Mouse (Mus musculus) kidney, embryonic 14.5 days (tissue): ENCODE results near the gene Galc. TPM values are rescaled to one million over a fixed set of nuclear protein-coding genes. Genes with fewer than 3 reads are reported as not detected.

Experiments used
- ATAC-seq: fragments of 200-750 bp; cut with Nextera tagmentation; 2 replicates; pipeline ENCODE4 v1.8.0; 2017; ENCODE audit warnings: moderate number of reproducible peaks, mild to moderate bottlenecking, moderate TSS enrichment, moderate library complexity; ENCODE audit not compliant: low FRiP score, low TSS enrichment
- H3K27ac ChIP-seq: fragments of 300-500 bp; sonication (generic); 2 replicates; pipeline ENCODE4 v1.5.1; 2014; ENCODE audit warnings: low read depth, mild to moderate bottlenecking, low read length, moderate library complexity, mixed read lengths
- H3K27me3 ChIP-seq: fragments of 300-500 bp; sonication (generic); 2 replicates; pipeline ENCODE4 v1.6.1; 2014; ENCODE audit warnings: mild to moderate bottlenecking, low read length; ENCODE audit not compliant: control insufficient read depth, insufficient read depth
- H3K36me3 ChIP-seq: fragments of 300-500 bp; sonication (generic); 2 replicates; pipeline ENCODE4 v1.6.1; 2014; ENCODE audit warnings: low read length, mixed read lengths; ENCODE audit not compliant: control insufficient read depth, insufficient read depth
- H3K4me1 ChIP-seq: fragments of 300-500 bp; sonication (generic); 2 replicates; pipeline ENCODE4 v1.6.1; 2014; ENCODE audit warnings: low read length, mixed read lengths; ENCODE audit not compliant: control insufficient read depth, insufficient read depth
- H3K4me2 ChIP-seq: fragments of 300-500 bp; sonication (generic); replicated peaks from 2 replicates; pipeline ENCODE4 v1.6.1; 2014; ENCODE audit warnings: low read depth, mild to moderate bottlenecking, low read length
- H3K4me3 ChIP-seq: fragments of 300-500 bp; sonication (generic); 2 replicates; pipeline ENCODE4 v1.5.1; 2014; ENCODE audit warnings: mild to moderate bottlenecking, low read length
- H3K9ac ChIP-seq: fragments of 300-500 bp; sonication (generic); 2 replicates; pipeline ENCODE4 v1.6.1; 2014; ENCODE audit warnings: low read depth, mild to moderate bottlenecking, low read length, moderate library complexity
- H3K9me3 ChIP-seq: fragments of 300-500 bp; sonication (generic); 2 replicates; pipeline ENCODE4 v1.6.1; 2016; ENCODE audit warnings: low read length; ENCODE audit not compliant: control insufficient read depth
- WGBS: fragments of 180-500 bp; shearing (Covaris S2); extraction: QIAGEN DNeasy Blood & Tissue Kit; methylation state at CpG from one replicate; pipeline ENCODE4 v1.1.7; 2014; 5-methylcytosine and 5-hydroxymethylcytosine counted together
- polyA plus RNA-seq: library from polyadenylated mRNA; unstranded; fragments of >200 nt; fragmentation: Nextera tagmentation; extraction: Ambion mirVana; gene quantifications from 2 replicates; pipeline ENCODE4 v1.2.1, GENCODE M21; 2014

Gene Galc
- polyA plus RNA-seq, 1 experiment from 2014 or later, result 14.9 TPM

DNA sequence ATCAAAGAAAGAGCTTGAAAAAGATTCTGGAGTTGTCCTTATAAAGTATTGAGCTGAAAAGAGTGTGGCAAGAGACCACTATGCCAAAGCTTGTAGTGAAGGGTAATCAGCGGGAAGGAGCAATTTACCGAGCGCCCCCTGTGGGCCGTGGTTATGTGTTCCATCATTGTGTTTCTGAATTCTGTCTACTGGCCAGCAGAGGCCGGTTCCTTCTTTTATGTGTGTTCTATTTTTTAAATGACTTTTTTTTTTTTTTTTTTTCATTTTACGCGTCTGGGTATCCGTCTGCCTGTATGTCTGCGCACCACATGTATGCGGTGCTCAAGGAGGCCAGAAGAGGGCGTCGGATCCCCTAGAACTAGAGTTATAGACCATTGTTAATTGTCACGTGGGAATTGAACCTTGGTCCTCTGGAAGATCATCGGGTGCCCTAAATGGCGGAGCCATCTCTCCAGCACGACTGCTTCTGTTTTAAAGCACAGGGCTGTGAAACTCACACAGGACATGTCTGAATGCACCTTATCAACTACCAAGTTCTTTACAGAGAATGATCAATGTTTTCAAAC, 78.9 kb downstream of the Galc start:
- no peaks in the 10 kb centered on the region for H3K9me3 ChIP-seq
- H3K4me1 ChIP-seq, result no peaks in the 10 kb centered on the region
- no peak for ATAC-seq
- H3K27me3 ChIP-seq, result no peaks in the 10 kb centered on the region
- H3K9ac ChIP-seq, result no peak overlapping the region
- H3K27ac ChIP-seq, result no peak overlapping the region
- WGBS, result 93% methylated on average over 16 of the region's 16 CpGs
- no peak overlapping the region for H3K4me3 ChIP-seq
- H3K4me2 ChIP-seq, result no peak overlapping the region
- H3K36me3 ChIP-seq, result no peaks in the 10 kb centered on the region

DNA sequence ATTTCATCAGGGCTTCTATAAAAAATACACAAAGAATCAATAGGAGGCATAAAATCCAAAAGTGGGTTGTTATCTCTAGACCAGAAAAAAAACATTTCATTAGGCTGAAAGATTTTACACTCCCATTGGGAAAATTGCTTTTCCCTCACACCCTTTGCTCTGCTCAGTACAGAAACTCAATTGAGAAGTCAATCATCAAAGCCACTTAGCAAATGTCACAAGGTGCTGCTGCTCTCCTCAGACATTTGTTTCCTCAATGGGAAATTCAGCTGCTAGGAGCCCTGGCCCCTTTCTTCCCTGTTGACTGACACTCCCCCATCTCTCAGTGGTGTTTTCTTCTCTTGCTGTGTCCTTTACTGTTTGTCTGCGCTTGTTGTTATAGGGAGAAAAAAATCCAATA, 79.8 kb downstream of the Galc start:
- Histone ChIP-seq H3K4me2 (no peak overlapping the region), H3K9ac (no peak overlapping the region), H3K27me3 (no peaks in the 10 kb centered on the region), H3K9me3 (no peaks in the 10 kb centered on the region), H3K27ac (no peak overlapping the region), H3K4me1 (no peaks in the 10 kb centered on the region), H3K4me3 (no peak overlapping the region), H3K36me3 (no peaks in the 10 kb centered on the region)
- no peak for ATAC-seq
- WGBS, result 50% methylated on average over 1 of the region's 1 CpGs

- no peaks in the 10 kb centered on the region for H3K4me1 ChIP-seq
- peak; percentile 84 for ATAC-seq
- 61% methylated on average over 2 of the region's 2 CpGs for WGBS
- H3K27me3 ChIP-seq, result no peaks in the 10 kb centered on the region
- no peaks in the 10 kb centered on the region for H3K36me3 ChIP-seq
- no peak overlapping the region for H3K9ac ChIP-seq
- H3K9me3 ChIP-seq, result no peaks in the 10 kb centered on the region
- no peak overlapping the region for H3K27ac ChIP-seq
- no peak overlapping the region for H3K4me2 ChIP-seq
- H3K4me3 ChIP-seq, result no peak overlapping the region
These were observed 82.6 kb downstream of the Galc start for GRCm38 (mm10) chr12:98176632-98177031.

DNA sequence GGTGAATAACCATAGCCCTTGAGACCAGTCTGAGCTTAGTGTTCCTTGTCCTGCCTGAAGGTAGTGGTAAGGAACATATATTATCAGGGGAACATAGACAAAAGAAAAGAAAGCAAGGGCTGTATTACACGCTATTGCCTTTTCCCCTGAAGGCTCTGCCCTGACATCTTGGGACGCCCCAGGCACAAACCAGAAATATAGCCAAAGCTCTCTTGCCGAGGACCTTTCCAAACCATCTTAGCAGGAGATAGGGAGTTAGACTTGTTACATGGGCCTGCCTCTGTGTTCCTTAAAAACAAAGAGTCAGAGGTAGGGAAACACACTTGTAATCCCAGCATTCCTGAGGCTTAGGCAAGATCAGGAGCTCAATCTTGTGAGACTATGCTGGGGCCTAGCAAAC, 97.4 kb downstream of the Galc start:
- Histone ChIP-seq H3K27ac (no peak overlapping the region), H3K4me1 (no peaks in the 10 kb centered on the region), H3K36me3 (no peaks in the 10 kb centered on the region), H3K9ac (no peak overlapping the region), H3K27me3 (no peaks in the 10 kb centered on the region), H3K4me2 (no peak overlapping the region), H3K4me3 (no peak overlapping the region), H3K9me3 (no peaks in the 10 kb centered on the region)
- WGBS, result 89% methylated on average over 3 of the region's 3 CpGs
- no peak for ATAC-seq

- no peak for ATAC-seq
- Histone ChIP-seq H3K9me3 (no peaks in the 10 kb centered on the region), H3K4me2 (no peak overlapping the region), H3K4me3 (no peak overlapping the region), H3K36me3 (no peaks in the 10 kb centered on the region), H3K27ac (no peak overlapping the region), H3K27me3 (no peaks in the 10 kb centered on the region), H3K4me1 (no peaks in the 10 kb centered on the region), H3K9ac (no peak overlapping the region)
- WGBS, result 81% methylated on average over 6 of the region's 6 CpGs
These were observed 98.4 kb downstream of the Galc start for GRCm38 (mm10) chr12:98160867-98161266.

Other genes starting within 250 kb of the Galc start
- gene Gpr65, start 9.2 kb upstream of the Galc start, polyA plus RNA-seq, result 1.1 and 1.2 TPM in 2 replicates